Mouse (Mus musculus) kidney, adult 2 months (tissue): ENCODE measurements around the gene Bcas1.

Experiments
- CTCF ChIP-seq: fragments of 200-500 bp; conservative IDR thresholded peaks from 2 replicates; pipeline ENCODE4 v1.5.1; 2011; ENCODE audit warnings: low read depth, mild to moderate bottlenecking, control low read depth, low read length, moderate library complexity, mixed read lengths; ENCODE audit not compliant: insufficient read depth, insufficient read length
- POLR2A ChIP-seq: fragments of 200-500 bp; IDR thresholded peaks from one replicate; pipeline ENCODE4 v1.6.1; 2011; ENCODE audit warnings: low read depth, low read length, control low read depth

DNA sequence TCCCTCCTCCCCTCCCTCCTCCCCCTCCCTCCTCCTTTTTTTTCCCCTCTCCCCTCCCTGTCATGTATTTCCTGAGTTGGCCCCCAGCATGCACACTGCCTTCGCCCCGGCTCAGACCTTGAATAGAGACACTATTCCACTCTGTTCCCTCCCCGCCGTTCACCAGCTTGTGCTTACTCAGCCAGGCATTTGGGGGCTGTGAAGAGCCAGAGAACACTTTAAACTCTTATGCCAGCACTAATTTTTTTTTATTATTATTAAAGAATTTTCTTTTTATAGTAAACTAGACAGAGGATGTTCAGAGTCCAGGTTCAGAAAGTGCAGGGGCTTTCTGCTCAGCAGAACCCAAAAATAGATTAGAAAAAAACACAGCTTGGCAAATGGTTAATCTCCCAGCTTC is 37.2 kb upstream of the Bcas1 start:
- TF ChIP-seq POLR2A, result no peak
- no peak for TF ChIP-seq CTCF
